Mouse (Mus musculus) thymus, adult 2 months (tissue): ENCODE data around the gene Mreg.

ENCODE experiments used
- CTCF ChIP-seq: fragments of 200-500 bp; IDR thresholded peaks from 2 replicates; pipeline ENCODE4 v1.5.1; 2012; ENCODE audit warnings: mild to moderate bottlenecking, control low read depth, low read length, moderate library complexity, borderline replicate concordance; ENCODE audit not compliant: control insufficient read depth, poor library complexity, insufficient read depth; ENCODE audit errors: extremely low read depth
- POLR2A ChIP-seq: fragments of 200-500 bp; IDR thresholded peaks from 2 replicates; pipeline ENCODE4 v1.6.1; 2012; ENCODE audit warnings: mild to moderate bottlenecking, low read length, control low read depth, moderate library complexity; ENCODE audit not compliant: control insufficient read depth, poor library complexity, insufficient read depth; ENCODE audit errors: extremely low read depth

DNA sequence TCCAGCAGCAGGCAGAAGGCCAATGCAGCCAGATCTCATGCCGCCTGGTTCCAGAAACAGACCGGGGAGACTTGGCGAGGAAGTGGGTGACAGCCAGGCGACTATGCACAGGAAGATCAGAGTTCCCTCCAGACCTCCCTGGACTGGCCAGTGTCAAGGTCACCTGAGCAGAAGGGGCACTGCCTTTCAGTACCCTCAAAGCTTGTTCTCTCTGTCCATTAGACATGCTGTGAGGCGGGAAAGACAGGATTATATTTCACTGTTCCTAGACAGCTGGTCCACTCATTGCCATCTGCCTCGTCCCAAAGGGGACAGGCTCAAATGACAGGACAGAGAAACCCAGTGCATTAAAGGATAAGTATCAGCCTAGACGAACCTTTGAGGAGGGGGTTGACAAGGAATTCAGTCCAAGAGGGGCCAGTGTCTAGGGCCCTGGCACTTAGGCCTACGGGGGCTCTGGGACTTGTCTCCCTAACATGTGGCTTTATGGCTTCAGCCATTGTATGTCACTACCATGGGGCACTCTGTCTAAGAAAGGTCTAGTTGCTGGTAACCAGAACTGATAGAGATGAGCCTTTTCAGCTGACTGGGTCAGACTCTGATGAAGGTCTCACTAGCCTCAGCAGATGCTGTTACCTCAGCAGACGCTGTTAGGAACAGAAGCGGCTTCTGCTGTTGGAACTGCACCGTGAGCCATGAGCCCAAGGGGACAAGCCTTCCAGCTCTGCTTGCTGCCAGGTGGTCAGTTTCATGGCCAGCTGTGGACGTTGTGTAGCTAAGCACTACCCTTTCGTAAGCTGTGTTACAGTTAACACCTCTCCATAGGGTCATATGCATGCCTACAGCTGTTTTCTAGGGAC, 40.9 kb downstream of the Mreg start:
- TF ChIP-seq POLR2A (no peak), CTCF (no peak)
